Mouse (Mus musculus) E14TG2a.4 (cell line): ENCODE measurements around the gene Zfp341.

Experiments used
- CTCF ChIP-seq: conservative IDR thresholded peaks from 2 replicates; pipeline ENCODE4 v1.5.1; 2014; ENCODE audit warnings: low read length
- NANOG ChIP-seq: IDR thresholded peaks from 2 replicates; pipeline ENCODE4 v1.6.1; 2014; ENCODE audit warnings: borderline replicate concordance, low read length, mixed read lengths

DNA sequence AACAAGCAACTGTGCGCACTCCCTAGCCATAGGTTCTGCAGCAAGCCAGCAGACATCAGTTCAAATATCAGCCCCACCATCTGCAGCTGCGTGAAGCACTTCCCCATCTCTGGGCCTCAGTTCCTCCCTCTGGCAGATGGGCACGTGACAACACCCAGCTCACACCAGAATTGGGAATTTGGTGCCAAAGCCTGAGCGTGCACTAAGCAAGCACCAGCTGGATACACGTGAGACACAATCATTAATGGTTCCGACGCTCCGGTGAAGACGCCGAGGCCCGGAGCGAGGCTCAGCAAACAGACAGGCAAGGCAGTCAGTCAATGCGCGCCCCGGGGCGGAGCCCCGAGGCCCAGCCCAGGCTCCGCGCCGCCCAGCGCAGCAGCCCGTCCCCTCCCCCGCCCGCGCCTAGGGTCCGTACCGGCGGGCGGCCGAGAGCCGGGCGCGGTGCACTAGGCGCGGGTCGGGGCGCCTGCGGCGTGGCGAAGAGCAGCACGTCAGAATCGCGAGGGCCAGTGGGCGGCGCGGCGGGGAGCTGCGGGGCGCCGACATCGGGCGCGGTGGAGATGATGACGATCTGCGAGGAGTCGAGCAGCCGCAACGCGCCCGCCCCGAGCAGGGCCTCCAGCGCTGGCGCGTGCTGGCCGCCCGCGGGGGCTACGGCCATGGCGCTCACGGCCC, 43.9 kb upstream of the Zfp341 start:
- TF ChIP-seq CTCF (no peak), NANOG (no peak)
